Mouse (Mus musculus) stomach, embryonic 14.5 days (tissue): Measurements from ENCODE around the gene Sgpp1. TPM values are rescaled to one million over a fixed set of nuclear protein-coding genes. Genes with fewer than 3 reads are reported as not detected.

Source experiments
- polyA plus RNA-seq: library from polyadenylated mRNA; unstranded; fragments of >200 nt; fragmentation: Nextera tagmentation; extraction: Ambion mirVana; gene quantifications from 2 replicates; pipeline ENCODE4 v1.2.1, GENCODE M21; 2014

Sgpp1 gene
- polyA plus RNA-seq, 1 experiment from 2014 or later = 19.6 TPM

Other genes with a start within 250 kb of the Sgpp1 start
- gene Ppp2r5e, start 139.5 kb downstream of the Sgpp1 start, polyA plus RNA-seq = 17.2 and 17.5 TPM in 2 replicates
- gene Wdr89, start 66.2 kb downstream of the Sgpp1 start, polyA plus RNA-seq = 12.7 and 15.3 TPM in 2 replicates
- gene Syne2, start 82.4 kb upstream of the Sgpp1 start, polyA plus RNA-seq = 63.6 and 64.2 TPM in 2 replicates